Mouse (Mus musculus) kidney, postnatal 0 days (tissue): ENCODE data around the gene Tnpo2. TPM values are rescaled to one million over a fixed set of nuclear protein-coding genes. Genes with fewer than 3 reads are reported as not detected.

Experiments used
- ATAC-seq: fragments of 200-750 bp; cut with Nextera tagmentation; replicated peaks from 2 replicates; pipeline ENCODE4 v1.8.0; 2017; ENCODE audit warnings: low read depth, moderate number of reproducible peaks, moderate TSS enrichment, moderate library complexity; ENCODE audit not compliant: low FRiP score
- DNase-seq: peaks from one replicate; pipeline ENCODE4 v3.0.0-alpha.2; 2016; ENCODE audit warnings: low spot score
- H3K27ac ChIP-seq: fragments of 300-500 bp; sonication (generic); 2 replicates; pipeline ENCODE4 v1.5.1; 2014; ENCODE audit warnings: mild to moderate bottlenecking
- H3K27me3 ChIP-seq: fragments of 300-500 bp; sonication (generic); 2 replicates; pipeline ENCODE4 v1.6.1; 2014; ENCODE audit warnings: low read length, mixed read lengths; ENCODE audit not compliant: insufficient read depth
- H3K36me3 ChIP-seq: fragments of 300-500 bp; sonication (generic); 2 replicates; pipeline ENCODE4 v1.6.1; 2014; ENCODE audit warnings: low read length, mixed read lengths; ENCODE audit not compliant: insufficient read depth
- H3K4me1 ChIP-seq: fragments of 300-500 bp; sonication (generic); replicated peaks from 2 replicates; pipeline ENCODE4 v1.6.1; 2014; ENCODE audit warnings: antibody characterized with exemption, low read length, mixed read lengths; ENCODE audit not compliant: insufficient read depth
- H3K4me2 ChIP-seq: fragments of 300-500 bp; sonication (generic); 2 replicates; pipeline ENCODE4 v1.6.1; 2014; ENCODE audit warnings: mild to moderate bottlenecking, low read length, moderate library complexity, mixed read lengths
- H3K4me3 ChIP-seq: fragments of 300-500 bp; sonication (generic); replicated peaks from 2 replicates; pipeline ENCODE4 v1.5.1; 2014; ENCODE audit warnings: low read depth, low read length
- H3K9ac ChIP-seq: fragments of 300-500 bp; sonication (generic); 2 replicates; pipeline ENCODE4 v1.6.1; 2014; ENCODE audit warnings: low read depth, low read length
- H3K9me3 ChIP-seq: fragments of 300-500 bp; sonication (generic); replicated peaks from 2 replicates; pipeline ENCODE4 v1.6.1; 2016; ENCODE audit warnings: low read length, inconsistent platforms, mixed read lengths
- CTCF ChIP-seq: IDR thresholded peaks from 2 replicates; pipeline ENCODE4 v1.5.1; 2016; ENCODE audit warnings: antibody characterized with exemption, low read depth, mild to moderate bottlenecking, moderate library complexity
- WGBS: fragments of 180-500 bp; shearing (Covaris S2); extraction: QIAGEN DNeasy Blood & Tissue Kit; methylation state at CpG from one replicate; pipeline ENCODE4 v1.1.7; 2014; 5-methylcytosine and 5-hydroxymethylcytosine counted together
- microRNA-seq: library from miRNA; unstranded; fragments of <30 nt; microRNA quantifications from one replicate; pipeline ENCODE4, GENCODE M21; 2016
- polyA plus RNA-seq: library from polyadenylated mRNA; unstranded; fragments of >200 nt; fragmentation: Nextera tagmentation; extraction: Ambion mirVana; gene quantifications from 2 replicates; pipeline ENCODE4 v1.2.1, GENCODE M21; 2015

Tnpo2 gene
- polyA plus RNA-seq, 1 experiment from 2014 or later, result 19.0 TPM

- Histone ChIP-seq H3K27ac (no peak overlapping the region), H3K27me3 (no peaks in the 10 kb centered on the region), H3K4me2 (no peak overlapping the region), H3K9ac (no peak overlapping the region), H3K9me3 (no peaks in the 10 kb centered on the region), H3K4me3 (no peak overlapping the region), H3K4me1 (no peaks in the 10 kb centered on the region), H3K36me3 (peaks cover 26% of the 10 kb centered on the region)
- DNase-seq, result no peak
- no peak for ATAC-seq
- WGBS, result 89% methylated on average over 4 of the region's 4 CpGs
- no peak for TF ChIP-seq CTCF
Measured at GRCm38 (mm10) chr8:85100076-85100665, 63.5 kb downstream of the Tnpo2 start.

Small RNA genes within 50 kb of the gene (microRNA-seq; reads per million reads assigned to microRNA genes)
- gene Mir7070, result not detected

Other genes with a start within 250 kb of the Tnpo2 start
- gene Nfix, start 236.6 kb upstream of the Tnpo2 start, polyA plus RNA-seq, result 21.1 and 22.3 TPM in 2 replicates
- gene Dand5, start 214.1 kb upstream of the Tnpo2 start, polyA plus RNA-seq, result 7.0 and 7.4 TPM in 2 replicates
- gene Gadd45gip1, start 205.4 kb upstream of the Tnpo2 start, polyA plus RNA-seq, result 51.0 and 54.3 TPM in 2 replicates
- 97.1 and 98.9 TPM in 2 replicates for gene Rad23a, start 196.2 kb upstream of the Tnpo2 start, polyA plus RNA-seq
- gene Calr, start 190.0 kb upstream of the Tnpo2 start, polyA plus RNA-seq, result 644 and 753 TPM in 2 replicates
- 68.2 and 74.7 TPM in 2 replicates for gene Farsa, start 179.9 kb upstream of the Tnpo2 start, polyA plus RNA-seq
- 43.0 and 45.7 TPM in 2 replicates for gene Syce2, start 164.8 kb upstream of the Tnpo2 start, polyA plus RNA-seq
- 59.2 and 67.6 TPM in 2 replicates for gene Gcdh, start 143.0 kb upstream of the Tnpo2 start, polyA plus RNA-seq
- 1.1 and 1.8 TPM in 2 replicates for gene Klf1, start 135.0 kb upstream of the Tnpo2 start, polyA plus RNA-seq
- gene Dnase2a, start 128.4 kb upstream of the Tnpo2 start, polyA plus RNA-seq, result 12.3 and 13.2 TPM in 2 replicates
- 0.04 and 0.08 TPM in 2 replicates for gene Mast1, start 99.6 kb upstream of the Tnpo2 start, polyA plus RNA-seq
- gene Rtbdn, start 89.9 kb upstream of the Tnpo2 start, polyA plus RNA-seq, result 0.09 TPM in 1 of 2 replicates, not detected in the other
- not detected in 2 replicates for gene Gm49661, start 67.5 kb upstream of the Tnpo2 start, polyA plus RNA-seq
- gene Prdx2, start 67.3 kb upstream of the Tnpo2 start, polyA plus RNA-seq, result 729 and 747 TPM in 2 replicates
- gene Rnaseh2a, start 67.1 kb upstream of the Tnpo2 start, polyA plus RNA-seq, result 101 and 103 TPM in 2 replicates
- gene Junb, start 58.2 kb upstream of the Tnpo2 start, polyA plus RNA-seq, result 22.7 and 27.7 TPM in 2 replicates
- gene Hook2, start 46.3 kb upstream of the Tnpo2 start, polyA plus RNA-seq, result 30.2 and 32.0 TPM in 2 replicates
- gene Best2, start 22.4 kb upstream of the Tnpo2 start, polyA plus RNA-seq, result not detected in 2 replicates
- gene Asna1, start 11.6 kb upstream of the Tnpo2 start, polyA plus RNA-seq, result 116 and 125 TPM in 2 replicates
- 120 and 131 TPM in 2 replicates for gene Trir, start 10.1 kb upstream of the Tnpo2 start, polyA plus RNA-seq
- gene Fbxw9, start 23.1 kb downstream of the Tnpo2 start, polyA plus RNA-seq, result 35.2 and 38.5 TPM in 2 replicates
- gene Gm5741, start 31.1 kb downstream of the Tnpo2 start, polyA plus RNA-seq, result not detected in 2 replicates
- 55.7 and 59.7 TPM in 2 replicates for gene Dhps, start 34.8 kb downstream of the Tnpo2 start, polyA plus RNA-seq
- 152 and 156 TPM in 2 replicates for gene Wdr83os, start 43.8 kb downstream of the Tnpo2 start, polyA plus RNA-seq
- 33.8 and 36.7 TPM in 2 replicates for gene Wdr83, start 44.4 kb downstream of the Tnpo2 start, polyA plus RNA-seq
- 40.1 and 42.3 TPM in 2 replicates for gene Man2b1, start 46.4 kb downstream of the Tnpo2 start, polyA plus RNA-seq
- gene Zfp791, start 86.2 kb downstream of the Tnpo2 start, polyA plus RNA-seq, result 1.4 and 2.0 TPM in 2 replicates
- gene Cks1brt, start 115.0 kb downstream of the Tnpo2 start, polyA plus RNA-seq, result not detected in 2 replicates
- not detected in 2 replicates for gene Olfr371, start 189.1 kb downstream of the Tnpo2 start, polyA plus RNA-seq